28 mouse cellular contexts compared by ENCODE assay signal in genomic region chr2:24796833-24797457, GRCm38 (mm10). TPM values are rescaled to one million over a fixed set of nuclear protein-coding genes. Genes with fewer than 3 reads are reported as not detected.
DNase-seq lines count a peak whose midpoint lies in the region; ATAC-seq and TF ChIP-seq lines count a peak whose summit lies in the region.
"Had no signal": no experiment of that assay in that cellular context is flagged by ENCODE, and none has a peak within 500 bp of the region (broad histone marks: within the 10 kb centered on the region; RNA-seq: fewer than 3 reads in every experiment).

No protein-coding gene starts in this region.

- H3K9ac ChIP-seq in liver, embryonic 12.5 days = no peak overlapping the region
- H3K9ac ChIP-seq in liver, postnatal 0 days (replicated peaks) = no peak overlapping the region
- no peak overlapping the region for H3K9ac ChIP-seq in neural tube, embryonic 15.5 days (replicated peaks)
- H3K9ac ChIP-seq: forebrain, postnatal 0 days; heart, embryonic 13.5 days; hindbrain, embryonic 12.5 days; hindbrain, embryonic 15.5 days had no signal

- no peak overlapping the region for H3K27ac ChIP-seq in liver, embryonic 12.5 days
- no peak overlapping the region for H3K27ac ChIP-seq in liver, postnatal 0 days (ENCODE audit: low read depth)
- H3K27ac ChIP-seq in neural tube, embryonic 15.5 days (replicated peaks) = no peak overlapping the region
- H3K27ac ChIP-seq: gastrocnemius, adult 2 months; heart, embryonic 10.5 days; heart, embryonic 13.5 days; hindbrain, embryonic 12.5 days; hindbrain, embryonic 15.5 days had no signal

- H3K27me3 ChIP-seq in liver, embryonic 12.5 days (replicated peaks) = no peaks in the 10 kb centered on the region
- no peaks in the 10 kb centered on the region for H3K27me3 ChIP-seq in liver, postnatal 0 days (ENCODE audit: insufficient read depth, low read length)
- H3K27me3 ChIP-seq in neural tube, embryonic 15.5 days (replicated peaks) = no peaks in the 10 kb centered on the region
- H3K27me3 ChIP-seq: heart, embryonic 13.5 days; hindbrain, embryonic 12.5 days; hindbrain, embryonic 15.5 days had no signal

- H3K9me3 ChIP-seq in liver, embryonic 12.5 days (replicated peaks) = no peaks in the 10 kb centered on the region
- no peaks in the 10 kb centered on the region for H3K9me3 ChIP-seq in liver, postnatal 0 days (ENCODE audit: low read length)
- H3K9me3 ChIP-seq in neural tube, embryonic 15.5 days (replicated peaks) = no peaks in the 10 kb centered on the region
- H3K9me3 ChIP-seq: heart, embryonic 10.5 days; heart, embryonic 13.5 days; hindbrain, embryonic 12.5 days; hindbrain, embryonic 15.5 days had no signal

- DNase-seq in liver, postnatal 0 days = no peak
- peak; percentile 13 for DNase-seq in c-Kit-positive CD71-positive TER-119-negative erythroid progenitor cells, embryonic 14.5 days (ENCODE audit: low read depth)
- DNase-seq in Muller cell, postnatal 12 days (ENCODE audit: inconsistent ontology term) = no peak
- no peak for DNase-seq in cerebellum, adult 9-11 months
- DNase-seq: adrenal gland, adult 8-10 months; adrenal gland, postnatal 25 days; cerebellum, adult 11 months; cerebellum, adult 2 months; cerebellum, postnatal 10 days; cerebellum, postnatal 36 days; forebrain, postnatal 0 days; gastrocnemius, adult 2 months; gastrocnemius, postnatal 14 days; heart, adult 18-20 months; heart, postnatal 14 days; heart, postnatal 4 days had no signal

- no peak for TF ChIP-seq CTCF in liver, postnatal 0 days (IDR thresholded peaks at IDR 0.05; ENCODE audit: low read depth)

- no peak overlapping the region for H3K4me3 ChIP-seq in liver, embryonic 12.5 days
- H3K4me3 ChIP-seq in liver, postnatal 0 days (ENCODE audit: low read depth, low read length) = no peak overlapping the region
- H3K4me3 ChIP-seq in neural tube, embryonic 15.5 days (replicated peaks) = no peak overlapping the region
- H3K4me3 ChIP-seq: gastrocnemius, adult 2 months; heart, embryonic 10.5 days; heart, embryonic 13.5 days; hindbrain, embryonic 12.5 days; hindbrain, embryonic 15.5 days had no signal

- peaks cover 92% of the 10 kb centered on the region for H3K36me3 ChIP-seq in liver, embryonic 12.5 days
- H3K36me3 ChIP-seq in liver, postnatal 0 days (replicated peaks; ENCODE audit: insufficient read depth, low read length) = peaks cover 60% of the 10 kb centered on the region
- peaks cover 87% of the 10 kb centered on the region for H3K36me3 ChIP-seq in neural tube, embryonic 15.5 days

- H3K4me2 ChIP-seq in liver, embryonic 12.5 days = no peak overlapping the region
- no peak overlapping the region for H3K4me2 ChIP-seq in liver, postnatal 0 days (ENCODE audit: low read depth, low read length)
- no peak overlapping the region for H3K4me2 ChIP-seq in neural tube, embryonic 15.5 days
- H3K4me2 ChIP-seq: heart, embryonic 13.5 days; hindbrain, embryonic 12.5 days; hindbrain, embryonic 15.5 days had no signal

- TF ChIP-seq EP300 in liver, postnatal 0 days (IDR thresholded peaks at IDR 0.05; ENCODE audit: low read depth) = no peak

- 56% methylated on average over 5 of the region's 5 CpGs for WGBS in liver, embryonic 12.5 days (ENCODE audit: insufficient replicate concordance)
- WGBS in liver, postnatal 0 days (ENCODE audit: insufficient replicate concordance) = 58% methylated on average over 5 of the region's 5 CpGs
- 94% methylated on average over 5 of the region's 5 CpGs for WGBS in neural tube, embryonic 15.5 days

- H3K4me1 ChIP-seq in liver, embryonic 12.5 days = peaks cover 15% of the 10 kb centered on the region
- H3K4me1 ChIP-seq in liver, postnatal 0 days (ENCODE audit: insufficient read depth) = no peaks in the 10 kb centered on the region
- H3K4me1 ChIP-seq in neural tube, embryonic 15.5 days = no peaks in the 10 kb centered on the region
- H3K4me1 ChIP-seq: heart, embryonic 10.5 days; heart, embryonic 13.5 days; hindbrain, embryonic 12.5 days; hindbrain, embryonic 15.5 days had no signal

- peak; percentile 61 for ATAC-seq in liver, embryonic 12.5 days
- ATAC-seq in liver, postnatal 0 days = no peak
- ATAC-seq in hematopoietic stem cell, adult 5-6 weeks (replicated peaks in 1 of 2; ENCODE audit: insufficient read depth in 1 of 2, low FRiP score in 2 of 2, low TSS enrichment in 1 of 2, low read depth in 1 of 2, poor library complexity in 2 of 2, severe bottlenecking in 2 of 2) = peak; percentile 45 to 60
- ATAC-seq in megakaryocyte progenitor cell, adult 5-6 weeks (replicated peaks; ENCODE audit: poor library complexity) = peak; percentile 53
- ATAC-seq in neural tube, embryonic 15.5 days (ENCODE audit: low FRiP score) = no peak
- ATAC-seq: activated CD4-positive, CD25-positive, alpha-beta regulatory T cell, adult 4 months; CD4-positive, CD25-positive, alpha-beta regulatory T cell, adult 4 months; forebrain, embryonic 14.5 days; forebrain, postnatal 0 days had no signal

RNA-seq across cellular contexts. Expression of gene Cacna1b, which starts 34.0 kb away (rescaled TPM):
- 0.02 and 0.05 TPM in 2 replicates for polyA plus RNA-seq in liver, embryonic 12.5 days (2016; fragmentation: Nextera tagmentation; extraction: Ambion mirVana)
- polyA plus RNA-seq in liver, postnatal 0 days (2015; fragmentation: Nextera tagmentation; extraction: Ambion mirVana) = 0.25 and 0.34 TPM in 2 replicates
- 0.13 TPM in 1 of 2 replicates, not detected in the other for total RNA-seq in hematopoietic stem cell, adult 5-6 weeks (2017)
- total RNA-seq in megakaryocyte progenitor cell, adult 5-6 weeks (2015) = 0.10 and 0.68 TPM in 2 replicates
- 0.08 and 0.20 TPM in 2 replicates for total RNA-seq in megakaryocyte progenitor cell, adult 5-6 weeks (2017)
- polyA plus RNA-seq in neural tube, embryonic 15.5 days (2015; fragmentation: Nextera tagmentation; extraction: Ambion mirVana) = 13.9 and 16.0 TPM in 2 replicates
- total RNA-seq: MEL had no signal

Comparison
In these comparisons a context has a peak if more than half of its experiments do, and no peak if none do; other contexts are left out.
1. ATAC-seq: peak in liver, embryonic 12.5 days (single experiment), hematopoietic stem cell, adult 5-6 weeks (2 of 2) and megakaryocyte progenitor cell, adult 5-6 weeks (single experiment); none in liver, postnatal 0 days (single experiment) and neural tube, embryonic 15.5 days (single experiment).
2. RNA of gene Cacna1b, which starts 34.0 kb away (polyA plus RNA-seq): 13.9 to 16.0 TPM in neural tube, embryonic 15.5 days; 0.25 to 0.34 TPM in liver, postnatal 0 days and 0.02 to 0.05 TPM in liver, embryonic 12.5 days; every median in the first group is over 10 times any median in the second.